In the genomic region with DNA sequence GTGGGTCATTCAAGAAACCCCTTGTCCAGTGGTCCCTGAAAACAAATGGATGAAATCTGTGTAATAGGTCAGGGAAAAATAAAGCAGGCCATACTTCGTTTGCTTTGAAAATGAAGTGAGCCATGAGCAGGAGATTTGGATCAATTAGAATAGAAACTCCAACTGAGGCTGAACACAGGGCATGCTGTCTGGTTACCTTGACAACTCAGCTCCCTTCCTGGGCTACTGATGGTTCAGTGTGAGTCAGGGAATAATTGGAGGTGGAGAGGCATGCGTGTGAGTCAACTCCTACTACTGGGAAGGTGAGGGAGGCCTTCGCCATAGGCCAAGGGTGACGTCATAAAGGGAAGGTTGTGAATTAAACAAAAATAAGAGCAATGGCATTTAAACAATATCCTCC, we compare ENCODE assay signal across 19 mouse cellular contexts.
A peak's percentile ranks its signal among the peaks of the same experiment; 100 is the strongest.
DNase-seq lines count a peak whose midpoint lies in the region; ATAC-seq and TF ChIP-seq lines count a peak whose summit lies in the region.
"Had no signal": no experiment of that assay in that cellular context is flagged by ENCODE, and none has a peak within 500 bp of the region (broad histone marks: within the 10 kb centered on the region; RNA-seq: fewer than 3 reads in every experiment).

No protein-coding gene starts in this region.

- 20% methylated on average over 4 of the region's 4 CpGs for WGBS in forebrain, postnatal 0 days
- 76% methylated on average over 4 of the region's 4 CpGs for WGBS in intestine, embryonic 15.5 days

- H3K4me2 ChIP-seq in forebrain, postnatal 0 days (ENCODE audit: low read depth) = no peak overlapping the region
- no peak overlapping the region for H3K4me2 ChIP-seq in intestine, embryonic 15.5 days (replicated peaks)
- H3K4me2 ChIP-seq: heart, embryonic 15.5 days; liver, embryonic 15.5 days; midbrain, embryonic 11.5 days had no signal

- H3K9me3 ChIP-seq in forebrain, postnatal 0 days (ENCODE audit: low read length) = no peaks in the 10 kb centered on the region
- H3K9me3 ChIP-seq in intestine, embryonic 15.5 days = no peaks in the 10 kb centered on the region
- H3K9me3 ChIP-seq: heart, embryonic 15.5 days; liver, embryonic 15.5 days had no signal

- no peak overlapping the region for H3K27ac ChIP-seq in forebrain, postnatal 0 days (ENCODE audit: low read depth, low read length)
- no peak overlapping the region for H3K27ac ChIP-seq in intestine, embryonic 15.5 days
- H3K27ac ChIP-seq: heart, embryonic 15.5 days; liver, embryonic 15.5 days; macrophage had no signal

- DNase-seq in layer of hippocampus, adult 11-12 months (ENCODE audit: low spot score) = peak; percentile 22
- DNase-seq in layer of hippocampus, postnatal 25 days (ENCODE audit: extremely low spot score in 1 of 2, low spot score in 1 of 2) = no peak
- DNase-seq in right cerebral cortex, adult 2 months (ENCODE audit: low spot score in 2 of 2) = peak; percentile 44 to 48
- DNase-seq in right cerebral cortex, postnatal 14 days = no peak
- DNase-seq in forebrain, postnatal 0 days = peak; percentile 26
- DNase-seq in heart, postnatal 4 days = no peak
- DNase-seq: adrenal gland, postnatal 25 days; cerebellum, adult 18-20 months; gastrocnemius, postnatal 14 days; retina, postnatal 1 day; thymus, postnatal 36 days had no signal

- H3K9ac ChIP-seq in forebrain, postnatal 0 days = no peak overlapping the region
- no peak overlapping the region for H3K9ac ChIP-seq in intestine, embryonic 15.5 days
- H3K9ac ChIP-seq: heart, embryonic 15.5 days; liver, embryonic 15.5 days had no signal

- H3K4me1 ChIP-seq in forebrain, postnatal 0 days (ENCODE audit: insufficient read depth) = no peaks in the 10 kb centered on the region
- H3K4me1 ChIP-seq in intestine, embryonic 15.5 days (replicated peaks) = no peaks in the 10 kb centered on the region
- H3K4me1 ChIP-seq: heart, embryonic 15.5 days; liver, embryonic 15.5 days had no signal

- no peak for TF ChIP-seq CTCF in forebrain, postnatal 0 days (IDR thresholded peaks at IDR 0.05; ENCODE audit: low read depth)

- ATAC-seq in forebrain, postnatal 0 days = peak; percentile 59
- no peak for ATAC-seq in intestine, embryonic 15.5 days
- ATAC-seq: activated CD4-positive, CD25-positive, alpha-beta regulatory T cell, adult 4 months; hindbrain, embryonic 16.5 days; intestine, postnatal 0 days had no signal

- H3K4me3 ChIP-seq in forebrain, postnatal 0 days (ENCODE audit: low read depth, low read length) = no peak overlapping the region
- H3K4me3 ChIP-seq in intestine, embryonic 15.5 days (replicated peaks) = no peak overlapping the region
- H3K4me3 ChIP-seq: heart, embryonic 15.5 days; liver, embryonic 15.5 days had no signal

- H3K36me3 ChIP-seq in forebrain, postnatal 0 days (ENCODE audit: insufficient read depth) = no peaks in the 10 kb centered on the region
- H3K36me3 ChIP-seq in intestine, embryonic 15.5 days = no peaks in the 10 kb centered on the region
- H3K36me3 ChIP-seq: heart, embryonic 15.5 days; liver, embryonic 15.5 days had no signal

- H3K27me3 ChIP-seq in forebrain, postnatal 0 days (ENCODE audit: insufficient read depth, low read length) = no peaks in the 10 kb centered on the region
- no peaks in the 10 kb centered on the region for H3K27me3 ChIP-seq in intestine, embryonic 15.5 days (replicated peaks)
- H3K27me3 ChIP-seq: heart, embryonic 15.5 days; liver, embryonic 15.5 days had no signal

Comparison
In these comparisons a context has a peak if more than half of its experiments do, and no peak if none do; other contexts are left out.
1. DNase-seq: peak in layer of hippocampus, adult 11-12 months (single experiment), right cerebral cortex, adult 2 months (2 of 2) and forebrain, postnatal 0 days (single experiment); none in layer of hippocampus, postnatal 25 days (0 of 2), right cerebral cortex, postnatal 14 days (single experiment) and heart, postnatal 4 days (single experiment).